Mouse (Mus musculus): ENCODE data around the gene Zmynd8.

The Zmynd8 gene

DNA sequence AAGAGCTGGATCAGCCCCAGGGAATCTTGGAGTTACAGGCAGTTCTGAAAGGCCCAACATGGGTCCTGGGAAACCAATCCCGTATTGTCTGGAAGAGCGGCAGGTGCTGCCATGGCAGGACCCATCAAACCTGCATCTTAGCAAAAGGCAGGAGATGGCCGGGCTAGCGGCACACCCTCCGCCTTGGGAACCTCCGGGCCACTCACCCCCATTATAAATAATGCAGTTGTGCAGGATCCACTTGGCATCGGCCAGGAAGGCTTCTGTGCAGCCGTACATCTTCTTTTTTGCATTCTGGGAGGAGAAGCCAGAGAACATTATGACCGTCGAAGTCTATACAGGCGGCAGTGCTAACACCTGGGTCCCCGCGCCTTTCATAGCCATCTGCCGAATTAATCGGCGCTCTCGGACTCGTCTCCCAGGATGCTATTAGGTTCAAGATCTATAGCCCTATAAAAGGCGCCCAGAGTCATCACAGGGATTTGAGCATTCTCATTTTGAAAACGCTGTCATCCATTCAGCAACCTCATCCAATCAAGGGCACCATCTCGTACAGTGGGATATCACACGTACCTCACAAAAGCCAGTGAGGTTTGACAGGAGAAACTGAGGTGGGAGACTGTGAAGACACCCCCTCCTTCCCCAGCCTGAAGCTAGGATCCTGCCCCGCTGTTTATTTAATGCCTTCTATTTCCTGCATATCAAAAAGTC is 60.1 kb downstream of the Zmynd8 start:
- DNase-seq (ENCODE audit: extremely low read depth, insufficient read length, low spot score), result no peak

DNA sequence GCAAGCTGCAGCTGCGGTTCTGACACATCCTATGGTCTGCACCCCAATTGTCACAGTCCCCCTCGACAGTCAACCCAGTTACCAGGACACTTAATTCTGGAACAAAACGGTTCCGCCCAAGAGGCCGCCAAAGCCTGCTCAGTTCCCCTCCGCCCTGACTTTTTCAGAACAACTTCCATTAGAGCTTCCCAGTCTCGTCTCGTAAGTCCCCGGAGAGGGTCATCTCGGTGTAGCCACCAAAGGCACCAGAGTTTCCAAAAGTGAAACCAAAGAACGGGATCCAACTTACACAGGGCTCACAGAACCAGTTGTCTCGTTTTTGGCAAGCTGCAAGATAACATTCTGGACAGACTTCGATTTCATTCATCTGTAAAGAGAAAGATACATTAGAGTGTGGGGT is 64.2 kb downstream of the Zmynd8 start:
- DNase-seq (ENCODE audit: extremely low read depth, insufficient read length, low spot score), result no peak

DNA sequence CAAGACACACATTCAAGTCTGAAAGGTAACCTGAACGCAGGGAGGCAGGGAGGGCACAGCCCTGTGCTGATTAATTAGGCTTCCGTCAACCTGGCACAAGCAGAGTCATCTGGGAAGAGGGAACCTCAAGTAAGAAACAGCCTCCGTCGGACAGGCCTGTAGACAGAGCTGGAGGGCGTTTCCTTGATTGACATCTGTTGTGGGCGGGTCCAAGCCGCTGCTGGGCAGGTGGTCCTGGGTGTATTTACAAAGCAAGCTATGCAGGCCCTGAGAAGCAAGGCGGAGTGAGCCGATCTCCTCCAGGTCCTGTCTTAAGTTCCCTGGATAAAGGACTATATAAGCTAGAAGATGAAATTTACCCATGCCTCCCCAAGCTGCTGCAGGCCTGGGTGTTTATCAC is 65.3 kb downstream of the Zmynd8 start:
- DNase-seq (ENCODE audit: extremely low read depth, insufficient read length, low spot score), result no peak

DNA sequence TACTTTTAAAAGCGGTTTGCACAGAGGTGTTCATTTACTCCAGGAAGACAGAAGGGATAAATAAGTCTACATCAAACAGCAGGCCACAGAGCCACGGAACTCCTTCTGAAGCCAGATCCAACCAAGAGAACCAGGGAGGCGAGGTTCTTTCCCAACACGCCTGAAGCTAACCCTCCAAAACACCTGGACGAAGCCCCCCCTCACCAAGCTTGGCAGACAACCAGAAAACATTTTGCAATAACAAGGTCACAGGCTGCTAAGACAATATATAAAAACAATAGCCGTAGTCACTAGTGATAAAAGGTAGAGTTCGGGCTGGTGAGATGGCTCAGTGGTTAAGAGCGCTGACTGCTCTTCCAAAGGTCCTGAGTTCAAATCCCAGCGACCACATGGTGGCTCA is 66.1 kb downstream of the Zmynd8 start:
- no peak for DNase-seq (ENCODE audit: extremely low read depth, insufficient read length, low spot score)

DNA sequence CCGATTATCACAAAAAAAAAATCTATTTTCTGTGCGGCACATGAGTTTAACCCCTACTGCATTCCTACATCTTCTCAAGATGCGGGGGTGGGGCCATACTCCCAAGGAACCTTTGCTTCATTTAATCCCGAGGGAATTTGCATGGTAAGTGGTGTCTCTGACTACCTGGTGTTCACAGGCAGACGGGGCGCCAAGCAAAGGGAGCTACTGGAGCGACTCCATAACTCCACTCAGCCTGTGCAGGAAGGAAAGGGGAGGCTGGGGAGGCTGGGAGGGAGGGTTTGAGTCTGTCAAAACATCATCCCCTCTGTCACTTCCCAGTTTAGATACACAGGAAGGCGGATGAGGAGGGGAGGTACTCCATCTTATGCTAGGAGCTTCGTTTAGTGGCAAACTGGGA is 66.5 kb downstream of the Zmynd8 start:
- DNase-seq (ENCODE audit: extremely low read depth, insufficient read length, low spot score), result no peak

DNA sequence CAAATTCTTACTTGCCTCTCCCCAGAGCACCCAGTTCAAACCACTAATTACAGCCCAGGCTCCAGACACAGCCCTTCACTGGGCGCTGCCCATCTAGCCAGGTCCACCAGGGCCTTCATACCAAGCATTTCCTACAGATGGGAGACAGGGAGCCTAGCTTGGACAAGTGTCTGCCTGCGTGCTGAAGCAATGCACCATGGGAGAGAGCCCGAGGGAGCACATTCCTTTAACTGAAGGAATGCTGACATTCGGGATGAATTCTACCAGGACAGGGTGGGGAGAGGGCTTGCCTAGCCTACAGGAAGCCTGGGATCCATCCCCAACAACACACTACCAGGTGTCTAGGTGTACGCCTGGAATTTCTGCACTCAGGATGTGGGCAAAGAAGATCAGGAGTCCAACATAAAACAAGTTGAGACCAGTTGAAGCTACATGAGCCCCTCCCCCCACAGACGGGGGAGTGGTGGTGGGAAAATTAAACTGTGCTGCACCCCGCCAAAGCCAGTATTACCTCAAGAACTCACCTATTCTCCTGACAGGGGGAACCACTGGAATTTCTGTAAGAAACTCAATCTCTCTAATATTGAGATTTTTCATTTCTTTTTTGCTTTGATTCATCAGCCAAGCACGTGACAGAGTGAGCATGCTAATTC is 67.1 kb downstream of the Zmynd8 start:
- DNase-seq (ENCODE audit: extremely low read depth, insufficient read length, low spot score), result no peak

DNA sequence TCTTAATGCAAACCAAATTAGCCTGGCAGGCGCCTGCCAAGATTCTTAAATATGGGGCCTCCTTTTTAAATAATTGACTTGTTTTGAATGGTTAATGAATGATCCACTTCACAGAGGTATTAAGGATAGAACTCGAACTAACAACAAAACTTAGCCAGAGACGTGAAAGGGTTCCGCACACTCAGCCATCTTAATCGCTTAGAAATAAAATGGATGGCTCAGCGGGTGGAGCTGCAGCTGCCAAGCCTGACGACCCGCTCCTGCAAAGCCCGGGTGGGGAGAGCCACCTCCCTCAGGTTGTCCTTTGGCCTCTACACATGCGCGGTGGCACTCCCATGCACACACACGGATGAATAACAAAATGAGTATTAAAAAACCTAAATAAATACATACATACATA is 70.0 kb downstream of the Zmynd8 start:
- DNase-seq (ENCODE audit: extremely low read depth, insufficient read length, low spot score), result no peak

DNA sequence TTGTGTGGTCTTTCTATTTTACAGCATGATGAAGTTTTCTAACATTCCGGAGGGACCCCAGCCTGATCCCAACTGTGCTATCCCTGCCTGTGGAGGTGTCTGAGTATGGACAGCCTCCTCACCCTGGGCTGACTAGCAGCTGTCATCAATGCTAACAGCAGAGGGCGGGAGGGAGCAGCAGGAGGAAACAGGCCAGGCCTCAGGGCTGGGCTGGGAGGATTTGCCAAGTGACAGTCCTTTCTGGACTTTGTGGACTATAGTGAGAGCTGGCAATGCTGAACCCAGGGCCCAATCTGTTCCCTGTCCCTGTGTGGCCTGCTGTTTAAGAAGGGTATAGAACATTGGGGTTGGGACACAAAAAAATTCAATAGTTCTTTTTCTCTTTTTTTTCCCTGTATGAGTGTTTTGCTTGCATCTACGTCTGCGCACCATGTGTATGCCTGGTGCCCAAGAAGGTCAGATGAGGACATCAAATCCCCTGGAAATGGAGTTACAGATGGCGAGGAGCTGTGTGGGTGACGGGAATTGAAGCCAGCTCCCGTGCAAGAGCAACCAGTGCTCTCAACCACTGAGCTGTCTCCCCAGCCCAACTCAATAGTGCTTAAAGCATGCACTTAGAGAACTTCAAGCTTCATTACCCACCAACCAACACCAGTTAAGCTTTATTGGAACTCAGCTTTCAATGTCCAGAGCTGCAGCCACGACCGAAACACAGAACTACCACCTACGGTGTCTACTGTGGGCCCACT is 72.7 kb downstream of the Zmynd8 start:
- DNase-seq (ENCODE audit: extremely low read depth, insufficient read length, low spot score), result no peak

DNA sequence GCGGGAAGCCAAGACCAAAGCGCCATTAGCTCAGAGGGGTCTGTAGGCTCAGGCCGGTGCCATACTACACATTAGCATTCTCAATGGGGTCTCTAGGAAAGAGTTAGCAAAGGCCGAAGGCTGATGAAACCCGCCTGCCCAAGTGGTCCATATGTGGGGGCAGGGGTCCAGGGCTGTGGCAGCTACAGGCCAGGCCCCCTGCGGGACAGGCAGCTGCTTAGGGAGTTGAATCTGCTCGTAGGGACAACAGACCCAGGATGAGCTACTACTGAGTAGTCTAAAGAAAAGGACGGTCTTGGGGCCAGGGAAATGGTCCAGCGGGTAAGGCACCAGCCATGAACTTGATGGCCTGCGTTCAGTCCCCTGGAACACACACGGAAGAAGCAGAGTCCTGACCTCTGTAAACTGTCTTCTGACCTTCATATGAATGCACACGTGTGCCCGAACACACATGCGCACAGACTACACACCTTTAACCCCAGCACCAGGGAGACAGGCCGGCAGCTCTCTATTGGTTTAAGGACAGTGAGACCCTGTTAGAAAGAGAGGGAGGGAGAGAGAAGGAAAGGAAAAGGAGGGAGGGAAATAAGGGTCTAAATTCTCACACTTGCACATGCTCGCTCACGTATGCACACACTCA is 73.4 kb downstream of the Zmynd8 start:
- DNase-seq (ENCODE audit: extremely low read depth, insufficient read length, low spot score), result no peak

DNA sequence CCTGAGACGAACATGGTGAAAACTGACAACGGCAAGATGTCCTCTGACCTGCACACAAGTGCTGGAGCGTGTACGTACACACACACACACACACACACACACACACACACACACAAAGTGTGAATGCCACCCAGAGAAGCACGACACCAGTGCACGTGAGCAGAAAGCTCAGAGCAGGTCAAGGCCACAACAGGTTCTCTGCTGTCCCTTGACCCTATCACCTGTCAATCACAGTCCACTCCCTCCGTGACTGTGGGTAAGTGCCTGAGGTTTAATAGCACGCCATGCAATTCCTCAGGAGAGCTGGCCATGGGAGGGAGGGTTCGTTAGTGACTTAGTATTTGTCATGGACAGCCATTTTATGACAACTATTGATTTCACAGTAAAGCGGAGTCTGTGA is 74.0 kb downstream of the Zmynd8 start:
- no peak for DNase-seq (ENCODE audit: extremely low read depth, insufficient read length, low spot score)

DNA sequence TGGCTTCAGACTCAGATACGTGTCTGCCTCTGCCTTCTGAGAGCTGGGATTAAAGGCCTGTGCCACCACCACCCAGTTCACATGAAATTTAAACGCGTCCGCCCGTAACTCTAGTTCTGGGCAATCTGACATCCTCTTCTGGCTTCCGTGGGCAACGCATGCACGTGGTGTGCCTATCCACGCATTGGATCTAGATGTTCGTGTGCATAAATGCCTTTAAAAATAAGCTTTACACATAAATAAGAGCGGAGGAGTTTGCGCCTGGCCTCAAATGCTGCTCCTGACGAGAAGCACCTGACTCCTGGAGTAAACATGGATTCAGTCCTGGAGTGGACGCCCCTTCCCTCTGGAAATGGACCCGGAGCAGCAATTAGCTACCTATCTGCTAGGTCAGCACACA is 76.3 kb downstream of the Zmynd8 start:
- no peak for DNase-seq (ENCODE audit: extremely low read depth, insufficient read length, low spot score)

DNA sequence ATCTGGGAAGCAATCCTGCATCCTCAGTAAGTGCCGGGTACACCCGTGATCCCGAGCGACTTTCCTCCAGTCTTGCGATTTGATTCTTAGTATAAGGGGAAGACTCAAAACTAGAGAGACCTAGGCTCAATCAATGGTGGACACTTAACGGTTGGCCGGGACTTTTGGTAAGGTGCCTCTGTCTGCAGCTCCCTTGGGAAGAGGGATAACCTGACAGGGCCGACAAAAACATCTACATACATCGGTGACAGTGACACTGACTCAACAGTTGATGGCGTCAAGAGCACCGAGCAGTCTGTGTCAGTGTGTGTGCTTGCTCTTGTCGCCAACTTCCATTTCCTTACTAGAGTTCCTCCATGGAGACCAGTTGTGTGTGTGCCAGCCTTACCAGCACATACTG is 77.1 kb downstream of the Zmynd8 start:
- no peak for DNase-seq (ENCODE audit: extremely low read depth, insufficient read length, low spot score)

DNA sequence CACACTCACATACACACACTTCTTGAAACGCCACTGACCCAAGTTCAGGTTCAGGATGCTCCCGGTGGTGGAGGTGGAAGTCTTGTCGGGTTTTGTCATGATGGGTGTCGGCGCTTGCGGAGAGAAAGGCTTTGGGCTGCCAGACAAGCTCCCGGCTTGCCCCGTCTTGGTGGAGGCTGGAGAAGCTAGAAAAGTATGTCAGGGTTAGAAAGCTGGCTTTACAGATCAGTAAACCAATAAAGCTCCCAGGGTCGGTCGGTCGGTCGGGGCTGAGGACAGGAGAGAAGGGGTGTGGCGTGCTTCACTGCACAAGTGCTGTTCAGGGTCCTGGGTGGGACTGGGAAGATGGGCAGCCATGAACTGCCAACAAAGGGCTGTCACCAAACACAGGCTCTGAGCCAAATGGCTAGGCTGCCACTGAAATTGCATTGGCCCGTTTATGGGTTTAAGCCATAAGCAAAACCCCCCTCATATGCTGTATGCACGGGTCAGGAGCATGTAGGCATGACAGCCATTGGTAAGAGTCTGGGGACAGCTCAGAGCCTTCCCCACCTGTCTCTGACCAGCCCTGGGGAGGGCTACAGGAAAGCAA is 78.2 kb downstream of the Zmynd8 start:
- no peak for DNase-seq (ENCODE audit: extremely low read depth, insufficient read length, low spot score)

DNA sequence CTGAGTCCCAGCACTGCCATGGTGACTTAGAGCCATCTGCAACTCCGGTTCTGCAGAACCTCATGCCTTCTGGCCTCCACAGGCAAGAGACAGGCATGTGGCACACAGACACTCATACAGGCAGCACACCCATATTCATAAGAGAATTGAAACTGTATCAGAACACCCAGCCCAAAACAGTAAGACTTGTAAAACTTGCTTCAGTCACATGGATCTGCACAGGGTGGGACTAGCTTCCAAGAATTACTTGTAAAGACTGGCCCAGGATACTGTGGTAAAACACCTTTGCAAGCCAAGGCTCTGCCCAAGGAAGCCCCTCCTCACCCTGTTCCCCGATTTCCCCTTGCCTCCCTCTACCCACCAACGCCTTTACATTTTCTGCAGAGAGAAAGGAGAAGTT is 78.7 kb downstream of the Zmynd8 start:
- DNase-seq (ENCODE audit: extremely low read depth, insufficient read length, low spot score), result no peak

DNA sequence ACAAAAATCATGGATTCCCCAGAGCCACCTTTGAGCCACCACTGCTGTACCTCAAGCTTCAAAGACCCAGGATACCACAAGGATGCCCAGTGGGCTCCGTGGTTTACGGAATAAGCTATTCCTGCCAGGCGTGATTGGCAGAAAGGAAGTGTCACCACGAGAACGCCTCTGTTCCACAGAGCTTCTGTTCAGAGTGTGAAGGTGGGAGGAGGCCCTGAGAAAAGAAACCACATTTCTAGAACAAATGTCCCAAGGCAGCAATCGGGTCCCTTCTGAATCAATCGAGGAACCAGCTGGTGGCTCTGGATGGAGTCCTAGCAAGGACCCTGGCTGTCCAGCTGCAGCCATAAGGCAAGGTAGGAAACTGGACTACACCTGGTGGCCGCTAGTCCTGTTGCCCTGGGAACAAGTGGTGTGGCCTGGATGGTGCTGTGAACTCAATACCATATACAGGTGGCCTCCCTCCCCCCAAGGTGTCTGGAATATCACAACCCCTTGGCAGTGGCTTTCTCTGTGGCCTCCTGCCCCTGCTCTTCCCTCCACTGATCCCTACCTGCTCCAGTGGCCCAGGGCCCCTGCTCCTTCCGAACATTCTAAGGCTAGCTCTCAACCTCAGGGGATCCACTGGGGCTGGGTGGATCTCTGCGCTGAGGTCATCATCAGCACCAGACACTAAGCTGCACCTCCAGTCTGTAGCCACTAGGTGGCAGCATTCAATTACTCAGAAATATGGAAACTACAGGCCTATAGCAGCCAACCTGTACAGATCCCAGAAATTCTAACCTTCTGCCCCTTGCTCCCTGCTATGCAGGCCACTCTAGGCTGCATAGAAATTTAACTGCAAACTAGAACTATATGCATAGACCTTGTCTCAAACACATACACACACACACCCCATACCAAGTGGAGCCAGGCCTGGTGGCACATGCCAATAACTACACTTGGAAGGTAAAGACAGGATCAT is 79.5 kb downstream of the Zmynd8 start:
- peak; percentile 41 for DNase-seq (ENCODE audit: extremely low read depth, insufficient read length, low spot score)

DNA sequence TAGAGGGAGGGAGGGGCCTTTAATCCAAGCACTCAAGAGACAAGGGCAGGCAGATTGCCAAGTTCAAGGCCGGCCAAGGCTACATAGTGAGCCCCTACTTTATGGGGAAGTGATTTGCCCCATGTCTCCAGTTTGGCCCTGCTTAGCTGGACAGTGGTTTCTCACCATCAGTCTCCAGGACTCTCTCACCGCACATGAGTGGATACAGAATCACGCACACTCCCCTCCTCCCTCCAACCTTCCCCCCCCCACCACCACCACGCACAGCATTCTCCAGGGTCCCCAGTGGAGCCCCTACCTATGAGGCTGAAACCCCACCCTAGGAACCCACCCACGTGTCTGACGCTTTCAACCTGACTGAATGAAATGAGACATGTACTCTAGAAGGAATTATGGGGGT is 80.2 kb downstream of the Zmynd8 start:
- no peak for DNase-seq (ENCODE audit: extremely low read depth, insufficient read length, low spot score)

DNA sequence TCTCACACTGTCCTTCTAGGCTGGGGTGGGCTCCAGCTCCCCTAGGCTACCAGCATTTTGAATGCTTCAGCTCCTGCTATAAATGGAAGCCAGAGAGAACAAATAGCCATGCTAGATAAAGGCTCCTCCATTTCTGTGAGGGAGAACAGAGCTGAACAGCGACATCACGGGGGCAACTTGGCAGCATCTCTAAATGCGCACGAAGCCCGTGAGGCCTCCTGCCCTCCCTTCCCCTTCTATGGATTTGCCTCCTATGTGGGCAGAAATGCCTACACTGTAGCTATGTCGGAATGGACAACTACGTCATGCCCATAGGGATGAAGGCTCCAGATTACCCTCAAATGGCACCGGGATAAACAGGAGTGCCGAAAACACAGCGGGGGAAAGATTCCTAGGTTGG is 81.4 kb downstream of the Zmynd8 start:
- no peak for DNase-seq (ENCODE audit: extremely low read depth, insufficient read length, low spot score)

DNA sequence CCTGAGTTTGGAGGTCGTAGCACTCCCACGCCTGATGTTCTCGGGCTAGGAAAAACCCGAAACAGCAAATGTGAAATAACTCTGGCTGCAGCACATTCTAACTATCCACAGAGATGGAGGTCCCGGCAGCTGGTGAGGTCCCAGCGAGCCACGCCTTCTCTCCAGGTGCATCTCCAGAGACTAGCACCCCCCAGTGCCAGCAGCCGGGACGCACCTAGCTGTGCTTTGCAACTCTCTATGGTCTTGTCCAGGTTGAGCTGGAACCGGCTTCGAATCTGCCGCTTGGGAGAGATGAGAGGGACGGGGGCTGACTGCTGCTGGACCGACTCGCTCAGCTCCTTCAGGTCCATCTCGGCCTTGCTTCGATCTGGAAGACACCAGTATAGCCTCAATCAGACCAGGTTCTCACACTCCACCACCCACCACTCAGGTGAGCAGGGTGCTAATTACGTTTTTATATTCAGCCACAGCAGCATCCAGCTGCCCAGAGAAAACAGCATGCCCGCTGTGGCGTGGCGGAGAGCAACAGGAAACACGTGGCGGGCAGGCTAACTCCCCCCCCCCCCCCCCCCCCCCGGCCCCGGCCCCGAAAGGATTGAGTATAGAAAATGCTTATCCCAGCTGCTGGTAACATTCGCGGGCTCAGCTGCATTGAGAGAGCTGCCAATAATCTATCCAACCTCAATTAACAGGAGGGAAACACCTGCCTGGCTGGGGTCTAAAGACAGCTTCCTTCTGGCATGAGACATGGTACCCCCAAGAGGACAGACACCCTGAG is 83.5 kb downstream of the Zmynd8 start:
- DNase-seq (ENCODE audit: extremely low read depth, insufficient read length, low spot score), result no peak

DNA sequence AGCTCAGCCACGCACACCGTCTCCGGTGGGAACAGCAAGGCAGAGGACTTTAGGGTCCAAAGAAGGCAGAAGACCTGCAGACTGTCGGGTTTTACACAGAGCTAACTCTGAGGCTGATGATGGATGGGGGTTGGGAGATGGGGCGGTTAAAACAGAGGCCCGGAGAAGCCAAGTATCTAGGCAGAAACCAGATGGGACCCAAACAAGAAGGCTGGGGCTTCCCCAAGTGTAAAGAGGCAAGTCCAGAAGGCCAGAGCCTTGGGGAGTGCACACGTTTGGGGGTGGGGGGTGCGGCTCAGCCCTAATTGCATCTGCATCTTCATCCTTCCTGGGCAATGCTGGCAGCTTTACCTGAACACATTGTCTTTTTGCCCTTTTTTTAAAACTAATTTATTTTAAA is 85.9 kb downstream of the Zmynd8 start:
- DNase-seq (ENCODE audit: extremely low read depth, insufficient read length, low spot score), result no peak
